Mouse (Mus musculus): ENCODE results near the gene Wfdc9. TPM values are rescaled to one million over a fixed set of nuclear protein-coding genes. Genes with fewer than 3 reads are reported as not detected.
"Not testable (repeated sequence)": the region's sequence is repeated elsewhere in the genome, so short reads cannot be mapped to it uniquely, and the experiment has no call there.

Gene Wfdc9
- total RNA-seq, 4 experiments from 2014 or later, result not detected

DNA sequence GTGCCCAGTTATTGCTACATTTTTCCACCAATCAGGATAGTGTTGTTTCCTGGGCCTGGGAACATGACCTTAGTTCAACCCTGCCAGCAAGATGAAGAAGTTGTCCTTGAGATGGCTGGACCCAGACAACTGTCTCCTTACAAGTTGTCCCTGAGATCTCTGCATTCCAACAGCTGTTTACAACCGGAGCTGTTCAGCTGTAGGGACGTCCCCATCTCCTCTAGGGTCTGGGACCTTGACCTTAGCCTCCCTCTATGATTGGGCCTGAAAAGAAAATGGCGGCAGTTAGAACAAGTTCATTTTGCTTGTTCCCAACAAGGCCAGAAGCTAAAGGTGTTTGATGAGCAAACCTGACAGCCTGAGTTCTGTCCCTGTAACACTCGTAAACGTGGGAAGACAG, 37.3 kb downstream of the Wfdc9 start:
- no peak for DNase-seq (ENCODE audit: low spot score in 2 of 2)

DNA sequence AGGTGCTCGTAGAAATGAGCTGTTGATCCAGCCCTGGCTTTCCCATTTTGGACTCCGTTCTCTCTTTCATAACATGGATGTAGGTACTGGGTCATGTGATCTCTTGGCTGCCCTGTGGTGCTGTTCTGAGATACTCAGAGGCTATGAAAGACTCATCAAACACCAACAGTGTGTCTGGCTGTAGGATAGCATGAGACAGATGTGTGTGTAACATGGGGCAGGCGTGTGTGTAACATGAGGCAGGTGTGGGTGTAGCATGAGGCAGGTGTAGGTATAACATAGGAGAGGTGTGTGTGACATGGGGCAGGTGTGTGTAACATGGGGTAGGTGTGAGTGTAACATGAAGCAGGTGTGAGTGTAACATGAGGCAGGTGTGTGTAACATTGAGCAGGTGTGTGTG, 41.0 kb downstream of the Wfdc9 start:
- DNase-seq (ENCODE audit: low spot score in 2 of 2), result no peak

GRCm38 (mm10) chr2:164613471-164613870, 42.9 kb downstream of the Wfdc9 start, which contains the start of the genes Wfdc6b and Wfdc8:
Wfdc6b (plus strand) TSS chr2:164613522.
Wfdc8 (minus strand) TSS chr2:164613626.
- DNase-seq (ENCODE audit: low spot score in 2 of 2), result not testable (repeated sequence)

GRCm38 (mm10) chr2:164608781-164609180, 47.6 kb downstream of the Wfdc9 start:
- no peak for DNase-seq (ENCODE audit: low spot score in 2 of 2)

DNA sequence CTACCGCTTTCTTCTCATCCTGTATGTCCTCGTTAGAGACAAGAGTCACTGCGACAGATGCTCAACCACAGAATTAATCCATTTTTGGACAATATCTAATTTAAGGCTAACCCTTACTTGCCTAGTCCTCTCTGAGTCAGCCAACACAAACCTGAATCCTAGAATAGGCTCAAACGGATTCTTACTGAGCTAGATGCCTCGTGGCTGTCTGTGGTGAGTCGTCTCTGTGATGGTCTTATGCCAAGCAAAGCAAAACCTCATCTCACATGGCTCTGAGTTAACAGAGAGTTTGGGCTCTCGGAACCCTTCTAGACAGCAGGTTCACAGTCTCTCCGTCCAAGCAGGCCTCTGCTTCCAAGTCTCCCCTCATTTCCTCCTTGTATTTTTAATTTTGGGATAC, 52.0 kb downstream of the Wfdc9 start:
- no peak for DNase-seq (ENCODE audit: low spot score in 2 of 2)

DNA sequence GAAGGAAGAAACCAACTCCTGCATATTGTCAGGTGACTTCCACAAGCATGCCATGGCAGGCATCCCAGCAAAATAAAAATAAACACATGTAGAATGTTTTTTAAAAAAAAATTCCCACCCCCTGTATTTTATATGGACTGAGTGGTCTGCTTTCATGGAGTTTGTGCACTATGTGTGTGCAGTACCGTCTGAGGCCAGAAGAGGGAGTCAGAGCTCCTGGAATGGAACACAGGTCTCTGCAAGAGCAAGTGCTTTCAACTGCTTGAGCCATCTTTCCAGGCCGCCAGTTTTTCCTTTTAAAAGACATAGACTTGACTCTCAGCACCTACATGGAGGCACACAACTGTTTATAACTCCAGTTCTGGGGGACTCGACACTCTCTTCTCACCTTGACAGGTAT, 52.9 kb downstream of the Wfdc9 start:
- no peak for DNase-seq (ENCODE audit: low spot score in 2 of 2)

GRCm38 (mm10) chr2:164600179-164600578, 56.2 kb downstream of the Wfdc9 start:
- no peak for DNase-seq (ENCODE audit: low spot score in 2 of 2)

Other genes starting within 250 kb of the Wfdc9 start
- 100 to 1,000 TPM; 109 to 165 (median 131) TPM for gene Sdc4, start 212.7 kb downstream of the Wfdc9 start, total RNA-seq (2022)
- 10 to 100 TPM; 40.4 to 45.8 (median 44.8) TPM for gene Sys1, start 199.6 kb downstream of the Wfdc9 start, total RNA-seq (2022)
- 10 to 100 TPM in 1 of 4 experiments, 1 to 10 TPM in 2, not detected in 1; 8.4 to 15.8 (median 9.9) TPM for gene Gm20458, start 195.6 kb downstream of the Wfdc9 start, total RNA-seq (2022)
- gene Trp53tg5, start 182.9 kb downstream of the Wfdc9 start, total RNA-seq (2022), result not detected
- gene Dbndd2, start 170.5 kb downstream of the Wfdc9 start, total RNA-seq (2022), result 100 to 1,000 TPM; 109 to 163 (median 138) TPM
- gene Pigt, start 159.1 kb downstream of the Wfdc9 start, total RNA-seq (2022), result 10 to 100 TPM; 75.4 to 90.5 (median 81.6) TPM
- gene Wfdc2, start 94.2 kb downstream of the Wfdc9 start, total RNA-seq (2022), result 1 to 10 TPM in 1 of 4 experiments, under 1 TPM in 3; 0.55 to 1.1 (median 0.84) TPM
- not detected for gene Spint3, start 83.1 kb downstream of the Wfdc9 start, total RNA-seq (2022)
- gene Wfdc6a, start 71.1 kb downstream of the Wfdc9 start, total RNA-seq (2022), result not detected
- not detected for gene Eppin, start 63.0 kb downstream of the Wfdc9 start, total RNA-seq (2022)
- not detected for gene Wfdc6b, start 43.1 kb downstream of the Wfdc9 start, total RNA-seq (2022)
- gene Wfdc8, start 43.0 kb downstream of the Wfdc9 start, total RNA-seq (2022), result not detected
- not detected for gene Wfdc16, start 17.8 kb downstream of the Wfdc9 start, total RNA-seq (2022)
- gene Wfdc10, start 537 bp downstream of the Wfdc9 start, total RNA-seq (2022), result not detected
- gene Wfdc11, start 17.5 kb upstream of the Wfdc9 start, total RNA-seq (2022), result not detected
- not detected for gene Wfdc13, start 28.5 kb upstream of the Wfdc9 start, total RNA-seq (2022)
- gene Spint4, start 41.9 kb upstream of the Wfdc9 start, total RNA-seq (2022), result not detected
- gene Spint5, start 58.7 kb upstream of the Wfdc9 start, total RNA-seq (2022), result not detected
- gene Wfdc3, start 89.3 kb upstream of the Wfdc9 start, total RNA-seq (2022), result 1 to 10 TPM in 3 of 4 experiments, under 1 TPM in 1; 0.99 to 2.4 (median 1.8) TPM
- gene Dnttip1, start 89.4 kb upstream of the Wfdc9 start, total RNA-seq (2022), result 10 to 100 TPM; 32.6 to 36.7 (median 35.3) TPM
- gene Ube2c, start 113.3 kb upstream of the Wfdc9 start, total RNA-seq (2022), result under 1 TPM in 3 of 4 experiments, not detected in 1; 0.33 to 0.81 (median 0.48) TPM
- 1 to 10 TPM in 1 of 4 experiments, not detected in 3; 1.4 TPM for gene Tnnc2, start 123.4 kb upstream of the Wfdc9 start, total RNA-seq (2022)
- gene Snx21, start 129.2 kb upstream of the Wfdc9 start, total RNA-seq (2022), result 10 to 100 TPM; 33.0 to 44.9 (median 39.9) TPM
- gene Acot8, start 148.3 kb upstream of the Wfdc9 start, total RNA-seq (2022), result 10 to 100 TPM; 25.1 to 34.0 (median 27.7) TPM
- gene Zswim3, start 148.5 kb upstream of the Wfdc9 start, total RNA-seq (2022), result 10 to 100 TPM in 1 of 4 experiments, 1 to 10 TPM in 3; 8.3 to 10.2 (median 9.5) TPM
- gene Zswim1, start 166.1 kb upstream of the Wfdc9 start, total RNA-seq (2022), result 10 to 100 TPM; 22.2 to 25.1 (median 22.9) TPM
- gene Spata25, start 172.0 kb upstream of the Wfdc9 start, total RNA-seq (2022), result 1 to 10 TPM in 1 of 4 experiments, under 1 TPM in 1, not detected in 2; 0.54 to 1.3 TPM
- 100 to 1,000 TPM in 3 of 4 experiments, 10 to 100 TPM in 1; 96.9 to 242 (median 147) TPM for gene Ctsa, start 176.3 kb upstream of the Wfdc9 start, total RNA-seq (2022)
- gene Neurl2, start 176.9 kb upstream of the Wfdc9 start, total RNA-seq (2022), result 1 to 10 TPM; 1.6 to 4.9 (median 3.6) TPM
- 100 to 1,000 TPM in 2 of 4 experiments, 10 to 100 TPM in 2; 81.0 to 114 (median 96.0) TPM for gene Pltp, start 201.1 kb upstream of the Wfdc9 start, total RNA-seq (2022)
- 10 to 100 TPM; 40.5 to 62.8 (median 49.0) TPM for gene Pcif1, start 222.7 kb upstream of the Wfdc9 start, total RNA-seq (2022)